Comparison of ENCODE assay signal across 13 mouse cellular contexts in genomic region chr11:114858641-114859040, GRCm38 (mm10). TPM values are rescaled to one million over a fixed set of nuclear protein-coding genes. Genes with fewer than 3 reads are reported as not detected.
DNase-seq lines count a peak whose midpoint lies in the region; ATAC-seq and TF ChIP-seq lines count a peak whose summit lies in the region.
"Had no signal": no experiment of that assay in that cellular context is flagged by ENCODE, and none has a peak within 500 bp of the region (broad histone marks: within the 10 kb centered on the region; RNA-seq: fewer than 3 reads in every experiment).

No protein-coding gene starts in this region.

- WGBS in heart, embryonic 12.5 days, result 90% methylated on average over 2 of the region's 2 CpGs
- WGBS in spleen, adult 2 months, result 93% methylated on average over 2 of the region's 2 CpGs

- no peak for TF ChIP-seq POLR2A in spleen, adult 2 months (IDR thresholded peaks at IDR 0.05; ENCODE audit: low read depth, low read length)
- TF ChIP-seq POLR2A in cortical plate, adult 2 months (IDR thresholded peaks at IDR 0.05; ENCODE audit: extremely low read depth, insufficient read depth, low read length), result no peak

- no peaks in the 10 kb centered on the region for H3K27me3 ChIP-seq in heart, embryonic 12.5 days (replicated peaks)
- no peaks in the 10 kb centered on the region for H3K27me3 ChIP-seq in spleen, adult 2 months (ENCODE audit: control insufficient read depth, insufficient read depth, low read length)
- H3K27me3 ChIP-seq: embryonic facial prominence, embryonic 15.5 days had no signal

- peak; percentile 41 for DNase-seq in heart, postnatal 4 days
- peak in 1 of 2 experiments; percentile 29 for DNase-seq in spleen, adult 2 months (ENCODE audit: low read depth in 1 of 2, low spot score in 2 of 2)
- no peak for DNase-seq in spleen, adult 12 weeks (ENCODE audit: low spot score)
- DNase-seq in thymus, postnatal 14 days, result peak; percentile 46
- no peak for DNase-seq in left cerebral cortex, postnatal 4 days
- DNase-seq in frontal cortex, postnatal 25 days (ENCODE audit: low spot score in 2 of 2), result no peak
- DNase-seq: gastrocnemius, postnatal 10 days; kidney, postnatal 14 days; liver, embryonic 13.5 days had no signal

- ATAC-seq in heart, embryonic 12.5 days (ENCODE audit: insufficient number of reproducible peaks, low FRiP score), result no peak

- peak; percentile 61; the same call in 1 of the 2 replicates for TF ChIP-seq CTCF in spleen, adult 2 months (IDR thresholded peaks at IDR 0.05; ENCODE audit: extremely low read depth, insufficient read depth, insufficient read length, insufficient replicate concordance)
- TF ChIP-seq CTCF in cortical plate, adult 2 months (IDR thresholded peaks at IDR 0.05; ENCODE audit: extremely low read depth, insufficient read depth, low read length), result 0 out of 2 replicates have a peak, but pooled peaks have one; percentile 15

- intact Hi-C loops in left cerebral cortex, postnatal 4 days (cut with DNase I), result no loop called here

- H3K27ac ChIP-seq in heart, embryonic 12.5 days (ENCODE audit: poor library complexity, severe bottlenecking), result no peak overlapping the region
- H3K27ac ChIP-seq in spleen, adult 2 months (ENCODE audit: insufficient read depth, low read length), result no peak overlapping the region
- no peak overlapping the region for H3K27ac ChIP-seq in cortical plate, adult 2 months (ENCODE audit: insufficient read depth, low read length)
- H3K27ac ChIP-seq: embryonic facial prominence, embryonic 15.5 days; liver, embryonic 13.5 days had no signal

- H3K36me3 ChIP-seq in heart, embryonic 12.5 days, result peaks cover 10% of the 10 kb centered on the region
- no peaks in the 10 kb centered on the region for H3K36me3 ChIP-seq in spleen, adult 2 months (ENCODE audit: control insufficient read depth, insufficient read depth, low read length)

- H3K4me2 ChIP-seq in heart, embryonic 12.5 days, result no peak overlapping the region
- H3K4me2 ChIP-seq: embryonic facial prominence, embryonic 15.5 days; liver, embryonic 13.5 days had no signal

- no peak overlapping the region for H3K9ac ChIP-seq in heart, embryonic 12.5 days
- H3K9ac ChIP-seq: embryonic facial prominence, embryonic 15.5 days; liver, embryonic 13.5 days had no signal

- H3K4me3 ChIP-seq in heart, embryonic 12.5 days, result no peak overlapping the region
- no peak overlapping the region for H3K4me3 ChIP-seq in spleen, adult 2 months (ENCODE audit: extremely low read depth, insufficient read depth, insufficient read length)
- no peak overlapping the region for H3K4me3 ChIP-seq in cortical plate, adult 2 months (ENCODE audit: insufficient read depth, low read length)
- H3K4me3 ChIP-seq: embryonic facial prominence, embryonic 15.5 days; liver, embryonic 13.5 days had no signal

- H3K9me3 ChIP-seq in heart, embryonic 12.5 days (replicated peaks), result no peaks in the 10 kb centered on the region
- H3K9me3 ChIP-seq: embryonic facial prominence, embryonic 15.5 days; liver, embryonic 13.5 days had no signal

- H3K4me1 ChIP-seq in heart, embryonic 12.5 days (replicated peaks), result peaks cover under 1% of the 10 kb centered on the region; the same call in 1 of the 2 replicates
- no peaks in the 10 kb centered on the region for H3K4me1 ChIP-seq in spleen, adult 2 months (ENCODE audit: control insufficient read depth, insufficient read depth, insufficient read length)
- no peaks in the 10 kb centered on the region for H3K4me1 ChIP-seq in cortical plate, adult 2 months (ENCODE audit: control insufficient read depth, insufficient read depth, low read length)
- H3K4me1 ChIP-seq: embryonic facial prominence, embryonic 15.5 days had no signal

RNA-seq across cellular contexts. Expression of gene Gprc5c, which starts 7.7 kb away (rescaled TPM):
- total RNA-seq in heart, postnatal 4 days (2021), result 10 to 100 TPM; 11.9 to 12.1 TPM
- 26.6 and 26.7 TPM in 2 replicates for polyA plus RNA-seq in heart, embryonic 12.5 days (2016; fragmentation: Nextera tagmentation; extraction: Ambion mirVana)
- 9.3 and 9.5 TPM in 2 replicates for polyA plus RNA-seq in spleen, adult 2 months (2012; rRNA removed)
- polyA plus RNA-seq in cortical plate, adult 2 months (2012; rRNA removed), result 4.2 and 4.3 TPM in 2 replicates
- 1 to 10 TPM; 4.9 to 5.6 TPM for total RNA-seq in left cerebral cortex, postnatal 4 days (2021)

RNA-seq across cellular contexts. Expression of gene Cd300a, which starts 31.2 kb away (rescaled TPM):
- under 1 TPM; 0.79 to 0.83 TPM for total RNA-seq in heart, postnatal 4 days (2021)
- 0.40 and 0.41 TPM in 2 replicates for polyA plus RNA-seq in heart, embryonic 12.5 days (2016; fragmentation: Nextera tagmentation; extraction: Ambion mirVana)
- 11.6 and 12.5 TPM in 2 replicates for polyA plus RNA-seq in spleen, adult 2 months (2012; rRNA removed)
- polyA plus RNA-seq in cortical plate, adult 2 months (2012; rRNA removed), result 0.81 and 0.88 TPM in 2 replicates
- under 1 TPM; 0.44 to 0.54 TPM for total RNA-seq in left cerebral cortex, postnatal 4 days (2021)

RNA-seq across cellular contexts. Expression of gene Gpr142, which starts 59.9 kb away (rescaled TPM):
- not detected for total RNA-seq in heart, postnatal 4 days (2021)
- polyA plus RNA-seq in heart, embryonic 12.5 days (2016; fragmentation: Nextera tagmentation; extraction: Ambion mirVana), result not detected in 2 replicates
- polyA plus RNA-seq in spleen, adult 2 months (2012; rRNA removed), result not detected in 2 replicates
- polyA plus RNA-seq in cortical plate, adult 2 months (2012; rRNA removed), result not detected in 2 replicates
- total RNA-seq in left cerebral cortex, postnatal 4 days (2021), result not detected
- total RNA-seq: gastrocnemius, postnatal 10 days; heart, postnatal 14 days had no signal
- polyA plus RNA-seq: embryonic facial prominence, embryonic 15.5 days; liver, embryonic 13.5 days had no signal

Comparison
In these comparisons a context has a peak if more than half of its experiments do, and no peak if none do; other contexts are left out.
1. DNase-seq: peak in heart, postnatal 4 days (single experiment) and thymus, postnatal 14 days (single experiment); none in spleen, adult 12 weeks (single experiment), left cerebral cortex, postnatal 4 days (single experiment) and frontal cortex, postnatal 25 days (0 of 2).